Comparison of ENCODE assay signal across 14 mouse cellular contexts in the genomic region with DNA sequence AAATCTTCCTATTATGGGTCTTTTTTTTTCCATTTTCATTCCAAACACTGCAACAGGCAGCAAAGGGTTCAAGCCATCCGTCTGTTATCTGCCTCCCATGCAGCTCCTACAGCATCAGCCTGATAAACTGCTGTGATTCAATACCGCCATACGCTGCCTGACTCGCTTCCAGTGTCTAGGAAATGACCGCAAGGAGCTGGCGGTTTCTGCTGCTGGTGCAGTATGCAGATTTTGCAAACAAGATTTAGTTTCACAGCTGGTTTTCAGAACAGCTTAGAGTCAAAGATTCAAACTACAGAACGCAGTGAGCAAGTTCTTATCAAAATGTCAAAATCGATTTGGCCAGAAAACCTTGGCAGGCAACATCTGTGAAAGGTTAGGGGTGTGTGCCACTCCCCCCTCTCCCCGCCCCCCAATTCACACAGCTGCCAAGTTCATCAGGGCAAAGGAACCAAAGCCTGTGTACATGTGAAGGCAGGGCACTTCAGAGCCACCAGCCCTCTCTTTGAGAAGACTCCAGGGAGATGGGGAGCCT.
DNase-seq lines count a peak whose midpoint lies in the region; ATAC-seq and TF ChIP-seq lines count a peak whose summit lies in the region.
"Had no signal": no experiment of that assay in that cellular context is flagged by ENCODE, and none has a peak within 500 bp of the region (broad histone marks: within the 10 kb centered on the region; RNA-seq: fewer than 3 reads in every experiment).

No protein-coding gene starts in this region.

- no peak for ATAC-seq in lung, embryonic 14.5 days (ENCODE audit: insufficient read depth)
- ATAC-seq in hindbrain, embryonic 12.5 days (ENCODE audit: low FRiP score), result no peak
- no peak for ATAC-seq in neural tube, embryonic 14.5 days (ENCODE audit: low read depth)

- no peak overlapping the region for H3K27ac ChIP-seq in lung, embryonic 14.5 days (ENCODE audit: low read depth)
- H3K27ac ChIP-seq in embryonic facial prominence, embryonic 10.5 days (replicated peaks), result no peak overlapping the region
- 0 out of 2 replicates have a peak overlapping the region, but pooled peaks have one; percentile 44 for H3K27ac ChIP-seq in hindbrain, embryonic 12.5 days
- peak overlapping the region; percentile 35; the same call in 1 of the 2 replicates for H3K27ac ChIP-seq in neural tube, embryonic 14.5 days (ENCODE audit: low read depth, low read length)
- no peak overlapping the region for H3K27ac ChIP-seq in thymus, adult 2 months (ENCODE audit: control insufficient read depth, insufficient read depth, low read length)
- H3K27ac ChIP-seq: liver, embryonic 13.5 days; stomach, postnatal 0 days had no signal

- TF ChIP-seq POLR2A in thymus, adult 2 months (IDR thresholded peaks at IDR 0.05; ENCODE audit: control insufficient read depth, extremely low read depth, insufficient read depth, low read length, poor library complexity), result no peak

- TF ChIP-seq CTCF in lung, embryonic 14.5 days (IDR thresholded peaks at IDR 0.05; ENCODE audit: low read depth), result no peak
- no peak for TF ChIP-seq CTCF in thymus, adult 2 months (IDR thresholded peaks at IDR 0.05; ENCODE audit: borderline replicate concordance, control insufficient read depth, extremely low read depth, insufficient read depth, low read length, poor library complexity)

- no peak overlapping the region for H3K4me3 ChIP-seq in lung, embryonic 14.5 days (ENCODE audit: low read depth, low read length)
- H3K4me3 ChIP-seq in embryonic facial prominence, embryonic 10.5 days, result no peak overlapping the region
- no peak overlapping the region for H3K4me3 ChIP-seq in hindbrain, embryonic 12.5 days
- no peak overlapping the region for H3K4me3 ChIP-seq in neural tube, embryonic 14.5 days (ENCODE audit: low read depth, low read length)
- no peak overlapping the region for H3K4me3 ChIP-seq in thymus, adult 2 months (ENCODE audit: control insufficient read depth, insufficient read depth, low read length)
- H3K4me3 ChIP-seq: liver, embryonic 13.5 days; myocyte had no signal

- H3K27me3 ChIP-seq in lung, embryonic 14.5 days (ENCODE audit: insufficient read depth, low read length), result no peaks in the 10 kb centered on the region
- no peaks in the 10 kb centered on the region for H3K27me3 ChIP-seq in embryonic facial prominence, embryonic 10.5 days (replicated peaks; ENCODE audit: low read depth, poor library complexity, severe bottlenecking)
- H3K27me3 ChIP-seq in hindbrain, embryonic 12.5 days, result no peaks in the 10 kb centered on the region
- H3K27me3 ChIP-seq in neural tube, embryonic 14.5 days (ENCODE audit: control insufficient read depth, insufficient read depth, low read length), result no peaks in the 10 kb centered on the region
- no peaks in the 10 kb centered on the region for H3K27me3 ChIP-seq in thymus, adult 2 months (ENCODE audit: control insufficient read depth, insufficient read depth, low read length)
- H3K27me3 ChIP-seq: liver, embryonic 13.5 days had no signal

- H3K9ac ChIP-seq in lung, embryonic 14.5 days, result no peak overlapping the region
- H3K9ac ChIP-seq in hindbrain, embryonic 12.5 days, result no peak overlapping the region
- no peak overlapping the region for H3K9ac ChIP-seq in neural tube, embryonic 14.5 days (replicated peaks; ENCODE audit: low read depth, low read length)
- H3K9ac ChIP-seq: liver, embryonic 13.5 days had no signal

- no peaks in the 10 kb centered on the region for H3K9me3 ChIP-seq in lung, embryonic 14.5 days (ENCODE audit: low read depth, low read length)
- H3K9me3 ChIP-seq in embryonic facial prominence, embryonic 10.5 days, result no peaks in the 10 kb centered on the region
- H3K9me3 ChIP-seq in hindbrain, embryonic 12.5 days (replicated peaks), result no peaks in the 10 kb centered on the region
- H3K9me3 ChIP-seq in neural tube, embryonic 14.5 days (ENCODE audit: control insufficient read depth, low read length), result no peaks in the 10 kb centered on the region
- H3K9me3 ChIP-seq: liver, embryonic 13.5 days had no signal

- WGBS in lung, embryonic 14.5 days, result 27% methylated on average over 9 of the region's 9 CpGs
- 60% methylated on average over 9 of the region's 9 CpGs for WGBS in embryonic facial prominence, embryonic 10.5 days
- WGBS in hindbrain, embryonic 12.5 days, result 48% methylated on average over 9 of the region's 9 CpGs
- 48% methylated on average over 9 of the region's 9 CpGs for WGBS in neural tube, embryonic 14.5 days
- WGBS in thymus, adult 2 months, result 74% methylated on average over 9 of the region's 9 CpGs

- no peaks in the 10 kb centered on the region for H3K36me3 ChIP-seq in lung, embryonic 14.5 days (ENCODE audit: insufficient read depth)
- H3K36me3 ChIP-seq in embryonic facial prominence, embryonic 10.5 days (replicated peaks), result no peaks in the 10 kb centered on the region
- H3K36me3 ChIP-seq in hindbrain, embryonic 12.5 days, result no peaks in the 10 kb centered on the region
- no peaks in the 10 kb centered on the region for H3K36me3 ChIP-seq in neural tube, embryonic 14.5 days (ENCODE audit: control insufficient read depth, insufficient read depth, low read length)
- no peaks in the 10 kb centered on the region for H3K36me3 ChIP-seq in thymus, adult 2 months (ENCODE audit: control insufficient read depth, insufficient read depth, low read length)
- H3K36me3 ChIP-seq: liver, embryonic 13.5 days had no signal

- H3K4me2 ChIP-seq in lung, embryonic 14.5 days, result no peak overlapping the region
- H3K4me2 ChIP-seq in hindbrain, embryonic 12.5 days (replicated peaks), result no peak overlapping the region
- no peak overlapping the region for H3K4me2 ChIP-seq in neural tube, embryonic 14.5 days (ENCODE audit: low read depth, low read length)
- H3K4me2 ChIP-seq: liver, embryonic 13.5 days had no signal

- H3K4me1 ChIP-seq in lung, embryonic 14.5 days (ENCODE audit: insufficient read depth), result no peaks in the 10 kb centered on the region
- peaks cover 45% of the 10 kb centered on the region for H3K4me1 ChIP-seq in embryonic facial prominence, embryonic 10.5 days
- H3K4me1 ChIP-seq in hindbrain, embryonic 12.5 days, result peaks cover 50% of the 10 kb centered on the region
- H3K4me1 ChIP-seq in neural tube, embryonic 14.5 days (ENCODE audit: control insufficient read depth, insufficient read depth, low read length), result peaks cover 7% of the 10 kb centered on the region; the same call in 1 of the 2 replicates
- no peaks in the 10 kb centered on the region for H3K4me1 ChIP-seq in thymus, adult 2 months (replicated peaks; ENCODE audit: control insufficient read depth, insufficient read depth, low read length)
- H3K4me1 ChIP-seq: liver, embryonic 13.5 days had no signal

- DNase-seq in lung, embryonic 14.5 days, result peak; percentile 55
- no peak for DNase-seq in lung, postnatal 14 days
- DNase-seq in embryonic facial prominence, embryonic 10.5 days (ENCODE audit: low spot score), result peak; percentile 44
- DNase-seq in cerebellum, postnatal 25 days, result no peak
- no peak for DNase-seq in thymus, adult 2 months
- DNase-seq: adrenal gland, postnatal 14 days; kidney, adult 11 months; liver, embryonic 13.5 days; lung, postnatal 36 days; thymus, postnatal 4 days had no signal

Comparison
In these comparisons a context has a peak if more than half of its experiments do, and no peak if none do; other contexts are left out.
1. DNase-seq: peak in lung, embryonic 14.5 days (single experiment) and embryonic facial prominence, embryonic 10.5 days (single experiment); none in lung, postnatal 14 days (single experiment), cerebellum, postnatal 25 days (0 of 2) and thymus, adult 2 months (single experiment).
2. H3K27ac ChIP-seq: peak in hindbrain, embryonic 12.5 days (single experiment) and neural tube, embryonic 14.5 days (single experiment); none in lung, embryonic 14.5 days (single experiment), embryonic facial prominence, embryonic 10.5 days (single experiment) and thymus, adult 2 months (single experiment).